12 mouse cellular contexts compared by ENCODE assay signal in genomic region chr13:104393427-104394356, GRCm38 (mm10).
A peak's percentile ranks its signal among the peaks of the same experiment; 100 is the strongest.
DNase-seq lines count a peak whose midpoint lies in the region; ATAC-seq and TF ChIP-seq lines count a peak whose summit lies in the region.
"Had no signal": no experiment of that assay in that cellular context is flagged by ENCODE, and none has a peak within 500 bp of the region (broad histone marks: within the 10 kb centered on the region; RNA-seq: fewer than 3 reads in every experiment).

No protein-coding gene starts in this region.

- H3K4me2 ChIP-seq in hindbrain, postnatal 0 days (ENCODE audit: low read depth, low read length) = no peak overlapping the region
- H3K4me2 ChIP-seq: embryonic facial prominence, embryonic 12.5 days; heart, embryonic 15.5 days had no signal

- no peak overlapping the region for H3K4me3 ChIP-seq in hindbrain, postnatal 0 days (ENCODE audit: low read length)
- no peak overlapping the region for H3K4me3 ChIP-seq in hindbrain, embryonic 10.5 days
- H3K4me3 ChIP-seq: embryonic facial prominence, embryonic 12.5 days; heart, embryonic 15.5 days had no signal

- no peaks in the 10 kb centered on the region for H3K4me1 ChIP-seq in hindbrain, postnatal 0 days (ENCODE audit: insufficient read depth, low read length)
- no peaks in the 10 kb centered on the region for H3K4me1 ChIP-seq in hindbrain, embryonic 10.5 days (replicated peaks)
- H3K4me1 ChIP-seq: embryonic facial prominence, embryonic 12.5 days had no signal

- no peak overlapping the region for H3K9ac ChIP-seq in hindbrain, postnatal 0 days (replicated peaks; ENCODE audit: low read length)
- H3K9ac ChIP-seq: embryonic facial prominence, embryonic 12.5 days; heart, embryonic 15.5 days had no signal

- TF ChIP-seq CTCF in hindbrain, postnatal 0 days (IDR thresholded peaks at IDR 0.05; ENCODE audit: low read depth) = no peak

- intact Hi-C loops in heart, postnatal 14 days (cut with DNase I) = no loop called here

- peak; percentile 82 for ATAC-seq in hindbrain, postnatal 0 days

- 59% methylated on average over 8 of the region's 8 CpGs for WGBS in hindbrain, postnatal 0 days
- 92% methylated on average over 8 of the region's 8 CpGs for WGBS in hindbrain, embryonic 10.5 days

- DNase-seq in hindbrain, postnatal 0 days (ENCODE audit: low spot score) = peak; percentile 63
- DNase-seq in hindbrain, embryonic 10.5 days (ENCODE audit: low spot score) = no peak
- peak; percentile 59 for DNase-seq in brain, adult 2 months (ENCODE audit: low read depth, low spot score)
- peak; percentile 21 for DNase-seq in cerebellum, adult 11 months
- peak; percentile 44 to 50 for DNase-seq in heart, postnatal 14 days
- DNase-seq in frontal cortex, adult 2 months (ENCODE audit: extremely low spot score in 1 of 2, low spot score in 1 of 2) = no peak
- no peak for DNase-seq in left cerebral cortex, adult 9 months (ENCODE audit: low spot score in 2 of 2)
- DNase-seq: adrenal gland, postnatal 25 days; lung, postnatal 14 days; thymus, postnatal 36 days had no signal

- H3K36me3 ChIP-seq in hindbrain, postnatal 0 days (ENCODE audit: insufficient read depth, low read length) = no peaks in the 10 kb centered on the region
- H3K36me3 ChIP-seq in hindbrain, embryonic 10.5 days = no peaks in the 10 kb centered on the region
- H3K36me3 ChIP-seq: embryonic facial prominence, embryonic 12.5 days had no signal

- H3K27me3 ChIP-seq in hindbrain, postnatal 0 days (ENCODE audit: insufficient read depth, low read length) = no peaks in the 10 kb centered on the region
- H3K27me3 ChIP-seq in hindbrain, embryonic 10.5 days (ENCODE audit: insufficient read depth, poor library complexity, severe bottlenecking) = no peaks in the 10 kb centered on the region
- H3K27me3 ChIP-seq: embryonic facial prominence, embryonic 12.5 days; heart, embryonic 15.5 days had no signal

- no peak overlapping the region for H3K27ac ChIP-seq in hindbrain, postnatal 0 days
- H3K27ac ChIP-seq in hindbrain, embryonic 10.5 days = no peak overlapping the region
- H3K27ac ChIP-seq: embryonic facial prominence, embryonic 12.5 days; heart, embryonic 15.5 days had no signal

- H3K9me3 ChIP-seq in hindbrain, postnatal 0 days (ENCODE audit: low read length) = no peaks in the 10 kb centered on the region
- H3K9me3 ChIP-seq in hindbrain, embryonic 10.5 days = no peaks in the 10 kb centered on the region
- H3K9me3 ChIP-seq: embryonic facial prominence, embryonic 12.5 days; heart, embryonic 15.5 days had no signal

Comparison
In these comparisons a context has a peak if more than half of its experiments do, and no peak if none do; other contexts are left out.
1. DNase-seq: peak in hindbrain, postnatal 0 days (single experiment), brain, adult 2 months (single experiment), cerebellum, adult 11 months (single experiment) and heart, postnatal 14 days (2 of 2); none in hindbrain, embryonic 10.5 days (single experiment), frontal cortex, adult 2 months (0 of 2) and left cerebral cortex, adult 9 months (0 of 2).